Mouse (Mus musculus) spleen, adult 10 weeks (tissue): Measurements from ENCODE around the gene Gkap1. TPM values are rescaled to one million over a fixed set of nuclear protein-coding genes. Genes with fewer than 3 reads are reported as not detected.

ENCODE experiments used
- polyA plus RNA-seq: library from polyadenylated mRNA; stranded (reverse); fragments of 350-450 nt; fragmentation: Illumina TruSeq; extraction: RNeasy Lipid Tissue Mini Kit (QIAGEN cat#74804); gene quantifications from one replicate; pipeline ENCODE4 v1.2.3, GENCODE M21; 2015; ENCODE audit warnings: low replicate concordance; ENCODE audit not compliant: insufficient read depth

Gene Gkap1
- 16.6 TPM for polyA plus RNA-seq

DNA sequence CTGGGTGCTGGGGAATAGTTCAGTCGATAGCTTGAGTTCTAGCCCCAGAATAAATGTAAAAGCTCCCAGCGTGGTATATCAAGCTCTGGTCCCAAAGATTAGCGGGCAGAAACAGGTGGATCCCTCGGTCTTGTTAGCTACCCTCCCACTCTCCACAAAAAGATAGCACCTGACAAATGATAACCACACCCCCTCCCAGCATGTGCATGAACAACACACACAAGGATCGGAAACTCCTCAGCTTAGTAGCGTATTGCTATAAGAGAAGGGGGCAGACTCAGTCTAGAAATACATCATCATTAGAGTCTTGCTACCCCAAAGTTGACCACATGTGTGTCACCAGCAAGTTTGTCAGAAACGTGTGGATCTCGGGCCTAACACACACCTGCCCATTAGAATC lies at the start of gene Gkap1:
Gkap1 (minus strand) TSS at position 101 of the 400 bp plus-strand sequence.

DNA sequence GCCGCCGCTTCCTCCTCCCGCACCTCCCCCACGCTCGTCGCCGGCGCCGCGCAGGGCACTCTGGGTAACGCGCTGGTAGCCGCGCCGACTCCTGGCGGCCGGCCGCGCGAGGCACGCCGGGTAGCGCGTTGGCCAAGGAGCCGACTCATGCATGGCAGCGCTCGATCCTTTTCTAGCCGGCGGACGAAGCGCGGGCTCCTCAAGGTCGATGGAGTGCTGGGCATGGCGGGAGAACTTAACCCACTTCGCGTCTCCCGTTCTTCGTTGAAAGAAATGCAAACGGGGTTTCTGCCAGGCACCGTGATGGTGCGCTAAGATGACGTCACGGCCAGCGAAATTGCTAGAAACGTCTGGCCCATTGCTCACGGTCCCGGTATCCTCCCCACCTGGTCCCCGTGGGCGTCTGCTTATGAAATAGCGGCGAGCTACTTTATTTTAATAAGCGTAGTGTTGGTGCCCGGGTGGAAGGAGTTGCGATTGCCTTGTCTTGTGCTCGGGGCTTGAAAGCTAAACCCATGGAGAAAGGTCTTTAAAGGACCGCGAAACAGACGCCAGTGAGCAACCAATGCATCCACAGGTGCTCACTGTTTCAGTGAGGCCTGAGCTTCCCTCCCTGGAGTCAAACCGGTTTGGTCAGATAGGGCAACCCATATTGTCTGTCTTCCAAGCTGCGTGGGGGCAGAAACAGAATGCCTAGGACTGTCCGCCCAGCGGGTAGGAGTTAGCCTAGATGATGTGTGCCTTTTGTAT lies 59.7 kb downstream of the Gkap1 start, which contains the start of gene Ubqln1:
Ubqln1 (minus strand) TSS at position 62 of the 750 bp plus-strand sequence.

Other genes starting within 250 kb of the Gkap1 start
- gene Klhl3, start 162.1 kb downstream of the Gkap1 start, polyA plus RNA-seq: 1.5 TPM
- gene Hnrnpa0, start 147.1 kb downstream of the Gkap1 start, polyA plus RNA-seq: 83.3 TPM
- 93.2 TPM for gene Idnk, start 118.0 kb downstream of the Gkap1 start, polyA plus RNA-seq
- 98.1 TPM for gene Ubqln1, start 60.0 kb downstream of the Gkap1 start, polyA plus RNA-seq
- 0.18 TPM for gene Kif27, start 83.4 kb upstream of the Gkap1 start, polyA plus RNA-seq
- gene 2210016F16Rik, start 109.5 kb upstream of the Gkap1 start, polyA plus RNA-seq: 18.7 TPM
- 68.7 TPM for gene Rmi1, start 126.5 kb upstream of the Gkap1 start, polyA plus RNA-seq
- 1,416 TPM for gene Hnrnpk, start 127.6 kb upstream of the Gkap1 start, polyA plus RNA-seq